Mouse (Mus musculus): ENCODE data around the gene Fth1. TPM values are rescaled to one million over a fixed set of nuclear protein-coding genes. Genes with fewer than 3 reads are reported as not detected.

The Fth1 gene
- polyA plus RNA-seq, 1 experiment from 2014 or later: 1,798 TPM

Other genes with a start within 250 kb of the Fth1 start
- gene Scgb2a2, start 133.0 kb upstream of the Fth1 start, polyA plus RNA-seq (2015; fragmentation: Nextera tagmentation; extraction: Ambion mirVana): not detected in 2 replicates
- gene Incenp, start 81.0 kb upstream of the Fth1 start, polyA plus RNA-seq (2015; fragmentation: Nextera tagmentation; extraction: Ambion mirVana): 21.8 and 45.8 TPM in 2 replicates
- gene Best1, start 21.0 kb downstream of the Fth1 start, polyA plus RNA-seq (2015; fragmentation: Nextera tagmentation; extraction: Ambion mirVana): 2.1 and 2.3 TPM in 2 replicates
- gene Rab3il1, start 21.1 kb downstream of the Fth1 start, polyA plus RNA-seq (2015; fragmentation: Nextera tagmentation; extraction: Ambion mirVana): 21.4 and 22.5 TPM in 2 replicates
- gene Fads3, start 61.0 kb downstream of the Fth1 start, polyA plus RNA-seq (2015; fragmentation: Nextera tagmentation; extraction: Ambion mirVana): 30.3 and 32.3 TPM in 2 replicates
- gene Fads2, start 121.1 kb downstream of the Fth1 start, polyA plus RNA-seq (2015; fragmentation: Nextera tagmentation; extraction: Ambion mirVana): 163 and 165 TPM in 2 replicates
- 146 and 157 TPM in 2 replicates for gene Fads1, start 202.3 kb downstream of the Fth1 start, polyA plus RNA-seq (2015; fragmentation: Nextera tagmentation; extraction: Ambion mirVana)
- gene Tmem258, start 223.4 kb downstream of the Fth1 start, polyA plus RNA-seq (2015; fragmentation: Nextera tagmentation; extraction: Ambion mirVana): 353 and 355 TPM in 2 replicates
- 22.8 and 42.1 TPM in 2 replicates for gene Fen1, start 223.6 kb downstream of the Fth1 start, polyA plus RNA-seq (2015; fragmentation: Nextera tagmentation; extraction: Ambion mirVana)

All from neural tube, embryonic 15.5 days (tissue).